Mouse (Mus musculus) thymus, adult 2 months (tissue): ENCODE results near the gene Rpn2.

Experiments
- CTCF ChIP-seq: fragments of 200-500 bp; IDR thresholded peaks from 2 replicates; pipeline ENCODE4 v1.5.1; 2012; ENCODE audit warnings: mild to moderate bottlenecking, control low read depth, low read length, moderate library complexity, borderline replicate concordance; ENCODE audit not compliant: control insufficient read depth, poor library complexity, insufficient read depth; ENCODE audit errors: extremely low read depth
- POLR2A ChIP-seq: fragments of 200-500 bp; IDR thresholded peaks from 2 replicates; pipeline ENCODE4 v1.6.1; 2012; ENCODE audit warnings: mild to moderate bottlenecking, low read length, control low read depth, moderate library complexity; ENCODE audit not compliant: control insufficient read depth, poor library complexity, insufficient read depth; ENCODE audit errors: extremely low read depth

DNA sequence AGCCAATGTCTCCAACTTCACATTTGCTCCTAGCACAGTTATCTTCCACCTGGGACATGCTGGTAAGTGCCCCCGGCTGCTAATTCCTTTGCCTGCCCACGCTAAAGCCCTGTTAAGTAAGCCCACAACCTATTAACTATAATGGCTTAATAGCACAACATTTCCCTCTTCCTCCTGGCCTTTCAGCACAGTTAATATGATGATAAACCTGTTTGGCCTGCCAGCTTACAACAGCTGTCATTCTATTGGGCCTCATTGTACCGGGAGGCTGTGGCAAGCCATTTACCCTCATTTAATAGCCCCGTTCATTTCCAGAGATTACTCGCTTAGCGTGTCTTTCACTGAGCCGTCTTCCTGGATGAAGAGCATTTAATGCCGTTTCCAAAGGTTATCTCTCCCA, 41.3 kb downstream of the Rpn2 start:
- no peak for TF ChIP-seq CTCF
- no peak for TF ChIP-seq POLR2A
